ENCODE assay signal across 7 mouse cellular contexts in the genomic region with DNA sequence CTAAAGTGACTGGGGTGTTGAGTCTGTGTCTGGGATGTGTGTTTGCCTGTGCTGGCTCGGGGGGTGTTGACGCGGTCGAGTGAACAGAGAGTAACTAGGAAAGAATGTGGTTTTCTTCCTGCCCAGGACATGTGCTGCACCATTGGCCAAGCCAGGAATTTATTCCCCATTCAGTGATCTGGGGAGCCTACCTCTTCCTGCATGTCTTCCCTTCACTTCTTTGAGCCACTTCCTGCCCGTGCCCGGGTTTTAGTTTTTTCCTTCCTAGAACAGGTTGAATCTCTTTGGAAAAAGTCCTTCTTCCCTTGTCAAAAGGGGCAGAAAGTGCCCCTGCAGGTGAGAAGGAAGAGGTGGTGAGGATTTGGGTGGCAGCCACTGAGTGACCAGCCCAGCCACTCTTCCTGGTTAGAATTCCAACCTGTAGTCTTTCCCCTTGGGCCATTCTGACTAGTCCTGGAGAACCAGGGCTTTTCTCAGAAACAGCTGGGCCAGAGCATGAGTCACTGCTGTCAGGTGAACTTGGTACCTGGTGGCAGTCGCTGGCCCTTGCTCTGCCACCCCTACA. TPM values are rescaled to one million over a fixed set of nuclear protein-coding genes. Genes with fewer than 3 reads are reported as not detected.
DNase-seq lines count a peak whose midpoint lies in the region; ATAC-seq and TF ChIP-seq lines count a peak whose summit lies in the region.

No protein-coding gene starts in this region.

- H3K9me3 ChIP-seq in heart, embryonic 15.5 days (replicated peaks): no peaks in the 10 kb centered on the region
- no peaks in the 10 kb centered on the region for H3K9me3 ChIP-seq in limb, embryonic 11.5 days (ENCODE audit: control insufficient read depth, low read length)
- no peaks in the 10 kb centered on the region for H3K9me3 ChIP-seq in stomach, embryonic 15.5 days

- peaks cover 61% of the 10 kb centered on the region for H3K79me2 ChIP-seq in C2C12 (ENCODE audit: control insufficient read depth, insufficient read depth)

- no peaks in the 10 kb centered on the region for H3K27me3 ChIP-seq in C2C12 (ENCODE audit: control insufficient read depth, insufficient read depth, insufficient read length)
- H3K27me3 ChIP-seq in heart, embryonic 15.5 days: no peaks in the 10 kb centered on the region
- H3K27me3 ChIP-seq in limb, embryonic 11.5 days (ENCODE audit: control insufficient read depth, insufficient read depth, low read length): no peaks in the 10 kb centered on the region
- no peaks in the 10 kb centered on the region for H3K27me3 ChIP-seq in stomach, embryonic 15.5 days (replicated peaks)

- TF ChIP-seq CTCF in C2C12 (IDR thresholded peaks at IDR 0.05; ENCODE audit: control insufficient read depth, insufficient read depth, insufficient read length): no peak

- peaks cover 50% of the 10 kb centered on the region for H3K79me3 ChIP-seq in C2C12 (ENCODE audit: low read depth)

- WGBS in heart, embryonic 15.5 days: 28% methylated on average over 7 of the region's 7 CpGs
- WGBS in limb, embryonic 11.5 days: 82% methylated on average over 7 of the region's 7 CpGs
- WGBS in stomach, embryonic 15.5 days: 28% methylated on average over 7 of the region's 7 CpGs

- peak overlapping the region; percentile 91 for H3K9ac ChIP-seq in heart, embryonic 15.5 days
- H3K9ac ChIP-seq in limb, embryonic 11.5 days (ENCODE audit: low read length): peak overlapping the region; percentile 78
- H3K9ac ChIP-seq in stomach, embryonic 15.5 days: peak overlapping the region; percentile 83; the same call in 1 of the 2 replicates

- H3ac ChIP-seq in C2C12 (ENCODE audit: control insufficient read depth, insufficient read length, low read depth): peak overlapping the region; percentile 81

- peaks cover 40% of the 10 kb centered on the region for H3K4me1 ChIP-seq in heart, embryonic 15.5 days (replicated peaks)
- H3K4me1 ChIP-seq in limb, embryonic 11.5 days (ENCODE audit: control insufficient read depth, insufficient read depth, low read length): peaks cover 9% of the 10 kb centered on the region
- H3K4me1 ChIP-seq in stomach, embryonic 15.5 days: peaks cover 19% of the 10 kb centered on the region

- ATAC-seq in heart, embryonic 15.5 days (replicated peaks; ENCODE audit: insufficient number of reproducible peaks, insufficient read depth, low FRiP score, low read depth): no peak
- no peak for ATAC-seq in limb, embryonic 11.5 days (ENCODE audit: insufficient number of reproducible peaks, low FRiP score, low TSS enrichment, low read depth)
- ATAC-seq in stomach, embryonic 15.5 days (ENCODE audit: insufficient read depth, low FRiP score, low read depth): no peak

- H3K27ac ChIP-seq in heart, embryonic 15.5 days: peak overlapping the region; percentile 96
- no peak overlapping the region for H3K27ac ChIP-seq in limb, embryonic 11.5 days (replicated peaks; ENCODE audit: low read depth, low read length)
- peak overlapping the region; percentile 96; the same call in 1 of the 2 replicates for H3K27ac ChIP-seq in stomach, embryonic 15.5 days

- peak overlapping the region; percentile 98 for H3K4me3 ChIP-seq in C2C12 (ENCODE audit: insufficient read depth, poor library complexity, severe bottlenecking)
- peak overlapping the region; percentile 89 for H3K4me3 ChIP-seq in heart, embryonic 15.5 days
- peak overlapping the region; percentile 84 for H3K4me3 ChIP-seq in limb, embryonic 11.5 days (ENCODE audit: low read depth, low read length)
- H3K4me3 ChIP-seq in stomach, embryonic 15.5 days (replicated peaks): peak overlapping the region; percentile 88

- H3K36me3 ChIP-seq in C2C12 (ENCODE audit: control insufficient read depth, insufficient read depth): peaks cover 13% of the 10 kb centered on the region
- H3K36me3 ChIP-seq in heart, embryonic 15.5 days: peaks cover 15% of the 10 kb centered on the region
- peaks cover 1% of the 10 kb centered on the region; the same call in 1 of the 2 replicates for H3K36me3 ChIP-seq in limb, embryonic 11.5 days (ENCODE audit: control insufficient read depth, insufficient read depth, low read length)
- H3K36me3 ChIP-seq in stomach, embryonic 15.5 days: peaks cover 13% of the 10 kb centered on the region; the same call in 1 of the 2 replicates

- H3K4me2 ChIP-seq in heart, embryonic 15.5 days: peak overlapping the region; percentile 93
- H3K4me2 ChIP-seq in limb, embryonic 11.5 days (ENCODE audit: low read depth, severe bottlenecking): peak overlapping the region; percentile 71
- peak overlapping the region; percentile 93 for H3K4me2 ChIP-seq in stomach, embryonic 15.5 days

- DNase-seq in Muller cell, postnatal 12 days (ENCODE audit: inconsistent ontology term): peak; percentile 90
- no peak for DNase-seq in limb, embryonic 11.5 days (ENCODE audit: low spot score)
- no peak for DNase-seq in frontal cortex, postnatal 36 days (ENCODE audit: low spot score in 2 of 2)
- no peak for DNase-seq in ovary, adult 18-20 months (ENCODE audit: low spot score)

TF ChIP-seq in C2C12, 6 proteins besides CTCF, POLR2A, EP300 and RAD21:
- TF ChIP-seq MYOD1 (IDR thresholded peaks at IDR 0.05; ENCODE audit: control insufficient read depth, insufficient read length, low read depth): no peak
- peak; percentile 77 for TF ChIP-seq MAX (IDR thresholded peaks at IDR 0.05)

RNA-seq across cellular contexts. Expression of gene Ell, which starts 1.3 kb away (rescaled TPM):
- 12.3 TPM for polyA plus RNA-seq in C2C12 (2012; fragmentation: generic; extraction: Trizol)
- 10.8 and 15.0 TPM in 2 replicates for polyA plus RNA-seq in heart, embryonic 15.5 days (2015; fragmentation: Nextera tagmentation; extraction: Ambion mirVana)
- polyA plus RNA-seq in limb, embryonic 11.5 days (2014; fragmentation: Nextera tagmentation; extraction: Ambion mirVana): 19.5 and 20.1 TPM in 2 replicates
- 16.1 and 17.7 TPM in 2 replicates for polyA plus RNA-seq in stomach, embryonic 15.5 days (2015; fragmentation: Nextera tagmentation; extraction: Ambion mirVana)

RNA-seq across cellular contexts. Expression of gene Kxd1, which starts 12.8 kb away (rescaled TPM):
- 47.5 TPM for polyA plus RNA-seq in C2C12 (2012; fragmentation: generic; extraction: Trizol)
- 64.5 and 68.8 TPM in 2 replicates for polyA plus RNA-seq in heart, embryonic 15.5 days (2015; fragmentation: Nextera tagmentation; extraction: Ambion mirVana)
- polyA plus RNA-seq in limb, embryonic 11.5 days (2014; fragmentation: Nextera tagmentation; extraction: Ambion mirVana): 47.0 and 47.6 TPM in 2 replicates
- polyA plus RNA-seq in stomach, embryonic 15.5 days (2015; fragmentation: Nextera tagmentation; extraction: Ambion mirVana): 58.5 and 60.1 TPM in 2 replicates

RNA-seq across cellular contexts. Expression of gene Fkbp8, which starts 13.1 kb away (rescaled TPM):
- polyA plus RNA-seq in C2C12 (2012; fragmentation: generic; extraction: Trizol): 256 TPM
- 203 and 274 TPM in 2 replicates for polyA plus RNA-seq in heart, embryonic 15.5 days (2015; fragmentation: Nextera tagmentation; extraction: Ambion mirVana)
- 221 and 233 TPM in 2 replicates for polyA plus RNA-seq in limb, embryonic 11.5 days (2014; fragmentation: Nextera tagmentation; extraction: Ambion mirVana)
- polyA plus RNA-seq in stomach, embryonic 15.5 days (2015; fragmentation: Nextera tagmentation; extraction: Ambion mirVana): 292 and 304 TPM in 2 replicates

RNA-seq across cellular contexts. Expression of gene Uba52, which starts 30.0 kb away (rescaled TPM):
- polyA plus RNA-seq in C2C12 (2012; fragmentation: generic; extraction: Trizol): 1,556 TPM
- 684 and 768 TPM in 2 replicates for polyA plus RNA-seq in heart, embryonic 15.5 days (2015; fragmentation: Nextera tagmentation; extraction: Ambion mirVana)
- polyA plus RNA-seq in limb, embryonic 11.5 days (2014; fragmentation: Nextera tagmentation; extraction: Ambion mirVana): 926 and 927 TPM in 2 replicates
- polyA plus RNA-seq in stomach, embryonic 15.5 days (2015; fragmentation: Nextera tagmentation; extraction: Ambion mirVana): 843 and 950 TPM in 2 replicates

RNA-seq across cellular contexts. Expression of gene Rex1bd, which starts 34.0 kb away (rescaled TPM):
- 199 TPM for polyA plus RNA-seq in C2C12 (2012; fragmentation: generic; extraction: Trizol)
- 116 and 117 TPM in 2 replicates for polyA plus RNA-seq in heart, embryonic 15.5 days (2015; fragmentation: Nextera tagmentation; extraction: Ambion mirVana)
- 126 and 138 TPM in 2 replicates for polyA plus RNA-seq in limb, embryonic 11.5 days (2014; fragmentation: Nextera tagmentation; extraction: Ambion mirVana)
- 125 and 130 TPM in 2 replicates for polyA plus RNA-seq in stomach, embryonic 15.5 days (2015; fragmentation: Nextera tagmentation; extraction: Ambion mirVana)
